Comparison of ENCODE assay signal across 13 mouse cellular contexts in the genomic region with DNA sequence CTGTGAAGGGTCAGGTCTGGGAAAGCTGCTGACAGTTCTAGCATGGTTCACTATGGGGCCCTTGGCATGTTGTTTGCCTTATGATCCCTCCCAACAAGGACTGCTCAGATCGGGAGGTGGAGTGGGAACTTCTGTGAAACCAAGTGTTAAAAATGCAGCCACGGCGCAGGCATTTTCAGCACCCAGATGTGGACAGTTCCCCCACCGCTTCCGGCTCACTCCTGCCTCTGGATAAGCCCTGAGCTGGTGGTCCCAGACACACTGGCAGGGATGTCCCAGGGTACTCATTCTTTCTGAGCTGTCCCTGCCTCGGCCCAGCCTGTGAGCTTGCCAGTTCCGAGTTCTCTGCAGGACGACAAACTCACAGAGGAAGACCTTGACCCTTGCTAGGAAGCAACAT. TPM values are rescaled to one million over a fixed set of nuclear protein-coding genes. Genes with fewer than 3 reads are reported as not detected.
DNase-seq lines count a peak whose midpoint lies in the region; ATAC-seq and TF ChIP-seq lines count a peak whose summit lies in the region.
"Had no signal": no experiment of that assay in that cellular context is flagged by ENCODE, and none has a peak within 500 bp of the region (broad histone marks: within the 10 kb centered on the region; RNA-seq: fewer than 3 reads in every experiment).

No protein-coding gene starts in this region.

- no peak overlapping the region for H3K4me3 ChIP-seq in intestine, embryonic 14.5 days (ENCODE audit: low read depth, low read length)
- H3K4me3 ChIP-seq in intestine, embryonic 15.5 days (replicated peaks), result no peak overlapping the region
- no peak overlapping the region for H3K4me3 ChIP-seq in limb, embryonic 14.5 days (replicated peaks; ENCODE audit: low read length)
- H3K4me3 ChIP-seq in heart, embryonic 11.5 days (ENCODE audit: low read depth, low read length), result no peak overlapping the region
- H3K4me3 ChIP-seq: heart, embryonic 10.5 days; hindbrain, embryonic 13.5 days; kidney, embryonic 15.5 days; limb, embryonic 13.5 days had no signal

- WGBS in intestine, embryonic 14.5 days, result 13% methylated on average over 8 of the region's 8 CpGs
- WGBS in intestine, embryonic 15.5 days, result 9% methylated on average over 8 of the region's 8 CpGs
- 13% methylated on average over 8 of the region's 8 CpGs for WGBS in limb, embryonic 14.5 days
- WGBS in heart, embryonic 11.5 days (ENCODE audit: insufficient replicate concordance), result 12% methylated on average over 8 of the region's 8 CpGs

- no peak for TF ChIP-seq POLR2A in limb, embryonic 14.5 days (IDR thresholded peaks at IDR 0.05; ENCODE audit: borderline replicate concordance, extremely low read depth, insufficient read depth, insufficient read length)

- H3K4me1 ChIP-seq in intestine, embryonic 14.5 days (replicated peaks; ENCODE audit: control insufficient read depth, insufficient read depth, low read length), result no peaks in the 10 kb centered on the region
- no peaks in the 10 kb centered on the region for H3K4me1 ChIP-seq in intestine, embryonic 15.5 days (replicated peaks)
- no peaks in the 10 kb centered on the region for H3K4me1 ChIP-seq in limb, embryonic 14.5 days (ENCODE audit: control insufficient read depth, insufficient read depth, low read length)
- H3K4me1 ChIP-seq in heart, embryonic 11.5 days (ENCODE audit: control insufficient read depth, insufficient read depth, low read length), result no peaks in the 10 kb centered on the region
- H3K4me1 ChIP-seq: kidney, embryonic 15.5 days; limb, embryonic 13.5 days had no signal

- no peaks in the 10 kb centered on the region for H3K27me3 ChIP-seq in intestine, embryonic 14.5 days (replicated peaks; ENCODE audit: control insufficient read depth, insufficient read depth, low read length)
- no peaks in the 10 kb centered on the region for H3K27me3 ChIP-seq in intestine, embryonic 15.5 days (replicated peaks)
- no peaks in the 10 kb centered on the region for H3K27me3 ChIP-seq in limb, embryonic 14.5 days (ENCODE audit: control insufficient read depth, insufficient read depth, low read length)
- no peaks in the 10 kb centered on the region for H3K27me3 ChIP-seq in heart, embryonic 11.5 days (ENCODE audit: control insufficient read depth, insufficient read depth, low read length)
- H3K27me3 ChIP-seq: kidney, embryonic 15.5 days; limb, embryonic 13.5 days had no signal

- no peaks in the 10 kb centered on the region for H3K36me3 ChIP-seq in intestine, embryonic 14.5 days (ENCODE audit: control insufficient read depth, insufficient read depth, low read length)
- no peaks in the 10 kb centered on the region for H3K36me3 ChIP-seq in intestine, embryonic 15.5 days
- H3K36me3 ChIP-seq in limb, embryonic 14.5 days (ENCODE audit: control insufficient read depth, insufficient read depth, low read length), result no peaks in the 10 kb centered on the region
- H3K36me3 ChIP-seq in heart, embryonic 11.5 days (ENCODE audit: control insufficient read depth, insufficient read depth, low read length), result no peaks in the 10 kb centered on the region
- H3K36me3 ChIP-seq: heart, embryonic 10.5 days; hindbrain, embryonic 13.5 days; kidney, embryonic 15.5 days; limb, embryonic 13.5 days had no signal

- H3K27ac ChIP-seq in intestine, embryonic 14.5 days (ENCODE audit: low read depth), result no peak overlapping the region
- H3K27ac ChIP-seq in intestine, embryonic 15.5 days, result no peak overlapping the region
- H3K27ac ChIP-seq in limb, embryonic 14.5 days (replicated peaks; ENCODE audit: low read depth, low read length), result no peak overlapping the region
- H3K27ac ChIP-seq in heart, embryonic 11.5 days (ENCODE audit: low read depth, low read length), result no peak overlapping the region
- H3K27ac ChIP-seq: heart, embryonic 10.5 days; hindbrain, embryonic 13.5 days; kidney, embryonic 15.5 days; limb, embryonic 13.5 days had no signal

- H3K4me2 ChIP-seq in intestine, embryonic 14.5 days (ENCODE audit: low read length), result no peak overlapping the region
- H3K4me2 ChIP-seq in intestine, embryonic 15.5 days (replicated peaks), result no peak overlapping the region
- H3K4me2 ChIP-seq in limb, embryonic 14.5 days (replicated peaks; ENCODE audit: low read depth, low read length, severe bottlenecking), result no peak overlapping the region
- no peak overlapping the region for H3K4me2 ChIP-seq in heart, embryonic 11.5 days
- H3K4me2 ChIP-seq: hindbrain, embryonic 13.5 days; kidney, embryonic 15.5 days; limb, embryonic 13.5 days had no signal

- no peaks in the 10 kb centered on the region for H3K9me3 ChIP-seq in intestine, embryonic 14.5 days (ENCODE audit: control insufficient read depth, low read length)
- H3K9me3 ChIP-seq in intestine, embryonic 15.5 days, result no peaks in the 10 kb centered on the region
- no peaks in the 10 kb centered on the region for H3K9me3 ChIP-seq in limb, embryonic 14.5 days (ENCODE audit: control insufficient read depth, low read length)
- no peaks in the 10 kb centered on the region for H3K9me3 ChIP-seq in heart, embryonic 11.5 days (replicated peaks; ENCODE audit: control insufficient read depth, low read length)
- H3K9me3 ChIP-seq: heart, embryonic 10.5 days; hindbrain, embryonic 13.5 days; kidney, embryonic 15.5 days; limb, embryonic 13.5 days had no signal

- no peak overlapping the region for H3K9ac ChIP-seq in intestine, embryonic 14.5 days (ENCODE audit: low read length)
- H3K9ac ChIP-seq in intestine, embryonic 15.5 days, result no peak overlapping the region
- H3K9ac ChIP-seq in limb, embryonic 14.5 days (ENCODE audit: low read depth, low read length, severe bottlenecking), result no peak overlapping the region
- no peak overlapping the region for H3K9ac ChIP-seq in heart, embryonic 11.5 days (ENCODE audit: low read depth, low read length)
- H3K9ac ChIP-seq: hindbrain, embryonic 13.5 days; kidney, embryonic 15.5 days; limb, embryonic 13.5 days had no signal

- peak; percentile 85 for DNase-seq in intestine, embryonic 14.5 days (ENCODE audit: low spot score)
- DNase-seq in 3T3-L1 (ENCODE audit: low read depth, low spot score), result peak; percentile 16
- DNase-seq in ZHBTc4 (ENCODE audit: low read depth, low spot score), result peak; percentile 22
- peak; percentile 21 for DNase-seq in limb, embryonic 14.5 days (ENCODE audit: low spot score)
- DNase-seq in ovary, postnatal 14 days (ENCODE audit: low spot score), result no peak
- DNase-seq: cerebellum, adult 9-11 months; thymus, postnatal 36 days had no signal

- no peak for ATAC-seq in intestine, embryonic 14.5 days (replicated peaks; ENCODE audit: low FRiP score, low TSS enrichment, low read depth)
- ATAC-seq in intestine, embryonic 15.5 days, result no peak
- no peak for ATAC-seq in limb, embryonic 14.5 days (ENCODE audit: low FRiP score, low read depth)
- ATAC-seq in heart, embryonic 11.5 days (replicated peaks; ENCODE audit: insufficient number of reproducible peaks, low FRiP score, low TSS enrichment), result no peak

RNA-seq across cellular contexts. Expression of a gene that starts 45.0 kb away (rescaled TPM):
- polyA plus RNA-seq in intestine, embryonic 14.5 days (2014; fragmentation: Nextera tagmentation; extraction: Ambion mirVana), result 1.5 and 2.3 TPM in 2 replicates
- polyA plus RNA-seq in intestine, embryonic 15.5 days (2015; fragmentation: Nextera tagmentation; extraction: Ambion mirVana), result 2.3 and 2.8 TPM in 2 replicates
- polyA plus RNA-seq in limb, embryonic 14.5 days (2012; rRNA removed), result 0.87 and 1.1 TPM in 2 replicates
- 0.41 and 0.54 TPM in 2 replicates for polyA plus RNA-seq in limb, embryonic 14.5 days (2014; fragmentation: Nextera tagmentation; extraction: Ambion mirVana)
- 0.35 TPM in 1 of 2 replicates, not detected in the other for polyA plus RNA-seq in heart, embryonic 11.5 days (2014; fragmentation: Nextera tagmentation; extraction: Ambion mirVana)
